Mouse (Mus musculus) urinary bladder, adult 2 months (tissue): Measurements from ENCODE around the gene Cx3cr1. TPM values are rescaled to one million over a fixed set of nuclear protein-coding genes. Genes with fewer than 3 reads are reported as not detected.

Source experiments
- DNase-seq: peaks from one replicate; pipeline ENCODE4 v3.0.0; 2022; ENCODE audit warnings: low spot score
- polyA plus RNA-seq: library from polyadenylated mRNA; depleted of rRNA; stranded (reverse); fragments of >200 nt; gene quantifications from 2 replicates; pipeline ENCODE4 v1.2.3, GENCODE M21; 2012

Gene Cx3cr1
- polyA plus RNA-seq, 1 experiment: 2.9 TPM

DNA sequence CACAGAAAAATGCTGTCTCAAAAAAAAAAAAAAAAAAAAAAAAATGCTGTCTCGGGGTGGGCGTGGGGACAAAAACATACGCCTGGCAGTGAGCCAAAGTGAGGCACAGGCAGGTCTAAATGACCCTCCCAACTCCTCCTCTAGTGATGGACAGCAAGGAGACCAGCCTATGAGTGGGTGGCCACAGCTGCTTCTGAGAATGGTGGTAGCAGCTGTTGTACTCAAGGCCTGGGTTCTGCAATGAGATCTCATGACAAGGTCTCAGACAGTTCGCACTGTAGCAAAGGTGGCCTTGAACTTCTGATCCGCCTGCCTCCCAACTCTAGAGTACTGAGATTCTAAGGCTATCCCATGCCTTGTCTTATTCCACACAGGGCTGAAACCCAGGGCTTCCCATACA, 128.3 kb downstream of the Cx3cr1 start:
- DNase-seq: no peak

- DNase-seq: no peak
Observed at GRCm38 (mm10) chr9:119939646-119940045, 130.0 kb downstream of the Cx3cr1 start.

- no peak for DNase-seq
Observed at GRCm38 (mm10) chr9:119938496-119938895, 131.2 kb downstream of the Cx3cr1 start.

DNA sequence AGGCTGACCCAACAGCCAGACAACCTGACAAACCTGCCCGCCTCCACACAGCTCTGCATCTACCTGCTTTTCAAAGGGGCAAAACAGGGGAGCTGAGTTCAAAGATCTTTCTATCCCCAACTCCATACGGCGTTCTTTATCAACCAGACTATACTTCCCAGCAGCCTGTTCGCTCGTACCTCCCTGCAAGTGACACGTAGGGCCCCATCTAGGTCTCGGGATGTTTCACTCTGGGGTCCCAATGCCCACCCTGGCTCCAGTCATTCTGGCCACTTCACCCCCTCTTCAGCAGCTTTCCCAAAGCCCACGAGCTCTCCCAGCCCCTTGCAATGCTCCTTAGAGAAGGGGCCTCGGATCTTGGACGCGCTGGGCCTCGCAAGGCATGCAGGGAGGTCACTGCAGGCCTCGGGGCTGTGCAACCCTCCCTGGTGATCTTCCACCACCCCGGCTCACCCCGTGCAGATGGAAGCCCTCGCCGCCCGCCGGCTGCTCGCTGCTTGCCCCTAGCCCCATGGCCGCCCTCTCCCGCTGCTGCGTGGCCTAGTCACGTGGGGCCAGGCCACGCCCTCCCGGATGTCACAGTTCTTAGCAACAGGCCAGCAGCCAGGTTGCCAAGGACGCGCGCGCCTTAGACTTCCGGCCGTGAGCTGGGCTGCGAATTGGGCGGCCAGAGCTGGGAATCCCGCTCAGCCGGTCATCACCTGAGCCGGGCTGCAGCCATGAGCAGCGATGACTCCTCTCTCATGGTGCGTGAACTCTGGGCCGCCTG, 132.5 kb downstream of the Cx3cr1 start, which contains the start of the genes Gorasp1 and Ttc21a:
Gene Gorasp1, minus strand, starts transcription at position 561 of the 769 bp plus-strand sequence.
Gene Ttc21a, plus strand, starts transcription at position 602 of the 769 bp plus-strand sequence.
- DNase-seq: peak; percentile 88

GRCm38 (mm10) chr9:119933675-119934074, 136.0 kb downstream of the Cx3cr1 start:
- DNase-seq: no peak

- DNase-seq: no peak
Observed at GRCm38 (mm10) chr9:119932358-119932757, 137.3 kb downstream of the Cx3cr1 start.

DNA sequence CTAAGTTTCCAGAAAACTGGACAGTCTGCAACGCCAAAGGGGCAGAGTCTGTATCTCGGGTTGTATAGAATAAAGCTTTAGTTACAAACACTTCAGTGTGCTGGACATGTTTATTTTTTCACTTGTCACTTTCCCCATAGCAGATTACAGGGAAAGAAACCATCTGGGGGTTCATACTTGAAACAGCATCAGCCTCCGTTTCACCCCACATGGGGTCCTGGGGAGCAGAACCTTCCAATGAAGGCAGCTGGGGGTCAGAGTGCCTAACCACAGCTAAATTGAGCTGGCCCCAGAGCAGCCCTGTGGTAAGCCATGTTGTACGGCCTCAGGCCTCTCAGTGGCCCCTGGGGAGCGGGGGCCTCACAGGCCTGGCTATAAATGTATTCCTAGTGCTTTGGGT, 143.2 kb downstream of the Cx3cr1 start:
- DNase-seq: no peak

DNA sequence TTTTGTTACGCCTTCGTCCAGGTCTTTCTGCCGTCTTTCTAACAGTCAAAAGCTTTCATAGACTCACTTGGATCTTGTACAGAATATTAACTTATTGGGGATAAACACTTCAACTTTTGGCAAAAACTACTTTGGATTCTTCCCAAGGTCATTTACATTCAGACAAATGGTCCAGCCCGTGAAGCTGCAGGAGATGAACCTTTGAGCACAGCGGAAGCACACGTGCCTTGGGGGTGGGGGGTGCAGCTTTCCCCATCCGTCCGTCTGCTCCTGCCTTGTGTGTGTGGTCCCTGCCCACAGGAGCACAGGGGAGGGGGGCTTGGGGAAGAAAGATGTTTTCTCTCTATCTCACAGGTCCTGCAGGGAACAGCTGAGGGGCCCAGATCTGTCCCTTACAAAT, 143.9 kb downstream of the Cx3cr1 start:
- DNase-seq: no peak

DNA sequence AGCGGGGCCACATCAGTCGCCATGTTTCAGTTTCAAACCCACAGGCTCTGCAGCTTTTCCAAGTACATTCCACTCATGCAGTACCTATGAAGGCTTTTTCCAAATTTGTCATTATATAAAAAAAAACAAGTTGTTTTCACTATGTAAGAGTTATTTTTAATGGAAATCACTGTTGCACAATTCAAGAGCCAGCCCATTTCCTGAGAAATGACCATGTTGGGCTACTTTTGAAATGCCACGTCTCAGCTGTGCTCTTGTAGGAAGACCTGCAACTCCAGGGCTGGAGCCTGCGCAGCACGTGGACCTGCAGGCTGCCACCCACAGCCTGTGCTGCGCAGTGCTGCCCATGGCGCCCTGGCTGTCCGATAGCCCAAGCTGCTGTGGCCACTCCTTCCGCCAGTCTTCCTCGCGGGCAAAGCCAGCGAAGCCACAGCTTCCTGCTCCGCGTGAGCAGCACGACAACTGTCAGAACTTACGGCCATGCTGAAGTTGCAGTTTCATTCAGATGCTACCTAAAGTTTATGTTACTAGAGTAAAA, 144.5 kb downstream of the Cx3cr1 start:
- no peak for DNase-seq

DNA sequence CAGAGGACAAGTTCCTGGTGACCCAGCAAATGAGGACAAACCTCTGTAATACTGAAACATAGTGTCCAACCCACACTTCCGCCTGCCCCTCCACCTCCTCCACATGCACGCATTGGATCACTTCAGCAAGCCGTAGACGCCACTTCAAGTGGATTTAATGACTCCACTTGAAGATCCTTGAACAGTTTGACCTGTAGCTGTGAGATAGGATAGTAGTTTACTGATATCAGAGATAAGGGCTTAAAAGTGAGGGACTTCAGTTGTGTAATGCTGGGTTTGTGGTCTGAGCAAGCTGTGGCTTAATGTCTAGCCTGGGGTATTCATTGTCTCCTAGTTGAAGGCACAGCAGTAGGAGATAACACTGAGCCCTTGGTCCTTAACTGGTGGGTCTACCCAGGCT, 146.2 kb downstream of the Cx3cr1 start:
- no peak for DNase-seq

DNA sequence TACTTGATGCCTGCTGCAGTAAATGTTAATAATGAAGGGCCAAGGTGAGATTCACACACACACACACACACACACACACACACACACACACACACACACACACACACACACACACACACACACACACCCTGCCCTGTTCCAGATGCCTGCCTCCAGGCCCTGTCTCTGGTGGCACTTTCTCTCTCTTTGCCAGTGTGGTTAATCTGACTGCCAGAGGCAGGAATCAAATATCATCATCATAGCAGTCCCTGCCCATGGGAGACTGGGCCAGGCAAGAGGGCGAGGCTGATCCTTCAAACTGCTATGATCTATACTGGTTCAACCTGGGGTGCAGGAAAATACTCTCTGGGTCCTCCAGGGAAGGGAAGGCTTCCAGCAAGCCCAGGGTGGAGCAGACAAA, 149.8 kb downstream of the Cx3cr1 start:
- DNase-seq: no peak

GRCm38 (mm10) chr9:119913087-119913838, 156.4 kb downstream of the Cx3cr1 start:
- DNase-seq: no peak

- DNase-seq: no peak
Observed at GRCm38 (mm10) chr9:119909931-119910330, 159.7 kb downstream of the Cx3cr1 start.

DNA sequence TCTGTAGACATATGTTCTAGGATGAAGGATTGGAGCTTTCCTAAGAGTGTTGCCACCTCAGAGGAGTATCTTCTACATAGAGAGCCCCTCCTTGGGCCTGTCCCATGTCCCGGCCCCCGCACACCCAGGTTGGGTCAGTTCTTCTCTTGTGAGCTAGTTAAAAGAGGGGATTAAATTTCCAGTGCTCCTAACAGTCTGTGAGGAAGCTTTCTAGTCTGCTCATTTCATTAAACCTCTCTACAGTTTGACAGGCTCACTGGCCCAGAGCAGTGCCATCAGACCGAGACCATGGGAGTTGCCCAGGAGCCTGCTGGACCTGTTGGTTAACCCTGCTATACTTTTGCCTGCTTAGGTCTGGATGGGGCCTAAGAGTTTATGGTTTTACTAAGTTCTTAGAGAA, 161.0 kb downstream of the Cx3cr1 start:
- DNase-seq: no peak

DNA sequence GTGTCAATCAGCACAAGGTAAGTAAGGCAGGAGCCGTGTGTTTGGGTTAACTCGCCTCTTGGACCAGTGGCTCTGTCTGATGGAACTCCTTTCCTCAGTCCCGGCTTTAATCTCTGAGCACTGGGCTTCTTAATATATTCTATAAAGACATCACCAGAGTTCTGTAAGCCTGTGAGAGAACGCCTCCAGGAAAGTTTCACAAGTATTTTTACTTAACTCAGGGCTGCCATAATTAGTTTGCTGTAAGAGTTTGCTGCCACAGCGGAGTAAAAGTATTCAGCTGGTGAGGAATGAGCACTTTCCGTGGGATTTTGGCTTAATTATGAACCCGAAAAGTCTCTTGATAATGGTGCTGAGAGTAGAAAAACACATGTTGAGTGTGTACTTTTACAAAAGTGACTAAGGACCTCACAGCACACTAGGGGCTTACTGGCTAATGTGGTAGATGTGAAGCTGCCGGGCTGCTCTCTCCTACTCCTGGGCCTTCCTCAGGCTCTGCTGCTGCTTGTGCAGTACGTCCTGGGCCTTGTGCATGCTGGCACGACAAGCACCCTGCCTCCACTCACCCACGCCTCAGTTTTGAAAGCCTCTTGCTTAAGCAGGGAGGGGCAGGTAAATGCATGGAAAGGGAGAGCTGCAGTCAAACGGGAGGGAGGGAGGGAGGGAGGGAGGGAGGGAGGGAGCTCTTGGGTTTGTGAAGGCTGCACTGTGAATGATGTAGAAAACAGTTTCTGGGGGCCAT, 167.1 kb downstream of the Cx3cr1 start:
- no peak for DNase-seq

DNA sequence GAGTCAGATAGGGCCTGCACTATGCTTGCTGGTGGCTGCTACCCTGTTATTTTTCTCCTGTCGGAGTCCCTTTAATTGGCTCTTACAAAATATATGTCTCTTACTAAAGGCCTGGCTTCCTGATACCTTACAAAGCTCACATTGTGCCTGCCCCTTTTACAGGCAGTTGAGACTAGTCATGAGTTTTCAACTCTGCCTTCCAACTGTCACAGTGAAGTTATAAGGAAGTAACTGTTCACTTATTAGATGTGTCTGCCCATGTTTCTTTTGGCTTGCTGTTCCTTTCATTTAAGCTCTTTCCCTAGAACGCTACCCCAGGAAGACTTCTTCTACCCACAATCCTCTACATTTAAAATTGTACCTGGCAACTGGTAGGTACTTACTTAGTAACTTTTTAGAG, 170.2 kb downstream of the Cx3cr1 start:
- DNase-seq: no peak

DNA sequence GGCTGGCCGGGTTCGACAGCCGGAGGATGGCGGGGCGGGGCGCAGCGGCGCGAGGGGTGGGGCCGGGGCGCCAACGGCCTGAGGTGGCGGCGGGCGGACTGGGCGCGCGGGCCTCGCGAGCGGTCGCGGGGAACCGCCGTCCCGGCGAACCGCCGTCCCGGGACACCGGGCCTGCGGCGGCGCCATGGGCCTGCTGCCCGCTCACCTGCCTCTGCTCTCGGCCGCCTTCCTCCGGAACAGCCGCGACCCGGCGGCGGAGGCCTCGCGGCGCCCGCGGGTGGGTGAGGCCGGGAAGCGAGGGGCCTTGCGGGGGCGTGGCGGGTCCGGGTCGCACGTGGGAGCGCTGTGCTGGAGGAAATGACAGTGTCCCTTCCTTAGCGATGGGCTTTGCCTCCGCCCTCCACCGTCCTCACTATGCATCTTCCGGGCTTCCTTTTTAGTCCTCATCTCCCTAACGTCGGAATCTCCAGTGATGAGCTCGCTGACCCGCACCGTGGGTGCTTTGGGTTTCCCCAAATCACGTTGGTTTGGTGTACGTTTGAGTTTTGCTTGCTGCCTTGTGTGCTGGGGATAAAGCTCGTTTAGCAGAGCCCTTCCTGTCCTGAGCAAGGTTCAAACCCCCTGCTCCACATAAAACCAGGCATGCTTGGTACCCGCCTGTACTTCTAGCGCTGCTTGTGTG, 174.5 kb downstream of the Cx3cr1 start:
- no peak for DNase-seq

GRCm38 (mm10) chr9:119894339-119895009, 175.2 kb downstream of the Cx3cr1 start, which contains the start of gene Wdr48:
Gene Wdr48, plus strand, starts transcription at chr9:119894878.
- peak; percentile 86 for DNase-seq

DNA sequence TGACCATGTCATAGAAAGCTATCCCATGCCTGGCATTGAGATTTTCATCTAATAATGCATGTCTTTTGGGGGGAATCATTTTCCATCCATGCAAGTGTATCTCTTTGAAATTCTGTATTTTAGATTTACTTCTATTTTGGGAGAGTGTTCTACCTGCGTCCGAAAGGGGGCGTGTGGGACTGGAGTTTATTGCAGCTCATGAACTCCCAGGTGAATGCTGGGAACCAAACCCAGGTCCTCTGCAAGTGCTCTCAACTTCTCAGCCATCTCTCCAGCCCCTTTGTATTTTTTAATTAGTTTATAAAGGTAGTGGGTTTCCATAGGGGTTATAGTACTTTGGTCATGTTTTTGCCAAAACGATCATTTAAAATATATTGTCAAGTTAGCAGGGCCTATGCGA, 175.8 kb downstream of the Cx3cr1 start:
- no peak for DNase-seq

GRCm38 (mm10) chr9:119890692-119891091, 179.0 kb downstream of the Cx3cr1 start:
- DNase-seq: no peak

DNA sequence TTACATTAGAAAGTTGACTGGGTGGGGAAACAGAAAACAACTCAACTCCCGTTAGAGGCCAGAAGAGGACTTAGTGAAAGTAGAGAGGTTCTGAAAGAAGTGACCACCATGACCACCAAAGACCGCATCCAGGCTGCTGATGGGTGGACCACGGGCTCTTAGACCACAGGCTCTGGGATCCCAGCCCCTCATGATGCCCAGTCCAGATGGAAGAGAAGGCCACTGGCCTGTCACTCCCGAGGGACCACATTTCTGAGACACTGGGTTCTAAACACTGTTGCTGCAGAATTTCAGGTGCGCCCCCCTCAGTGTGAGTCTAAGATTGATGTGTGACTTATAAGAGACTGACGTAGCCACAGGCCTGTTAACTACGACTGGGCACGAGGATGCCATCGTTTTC, 180.2 kb downstream of the Cx3cr1 start:
- DNase-seq: no peak
